Mouse (Mus musculus): ENCODE results near the gene Rab5c. TPM values are rescaled to one million over a fixed set of nuclear protein-coding genes. Genes with fewer than 3 reads are reported as not detected.

Gene Rab5c
- total RNA-seq, 2 experiments from 2014 or later: 152 to 158 TPM

DNA sequence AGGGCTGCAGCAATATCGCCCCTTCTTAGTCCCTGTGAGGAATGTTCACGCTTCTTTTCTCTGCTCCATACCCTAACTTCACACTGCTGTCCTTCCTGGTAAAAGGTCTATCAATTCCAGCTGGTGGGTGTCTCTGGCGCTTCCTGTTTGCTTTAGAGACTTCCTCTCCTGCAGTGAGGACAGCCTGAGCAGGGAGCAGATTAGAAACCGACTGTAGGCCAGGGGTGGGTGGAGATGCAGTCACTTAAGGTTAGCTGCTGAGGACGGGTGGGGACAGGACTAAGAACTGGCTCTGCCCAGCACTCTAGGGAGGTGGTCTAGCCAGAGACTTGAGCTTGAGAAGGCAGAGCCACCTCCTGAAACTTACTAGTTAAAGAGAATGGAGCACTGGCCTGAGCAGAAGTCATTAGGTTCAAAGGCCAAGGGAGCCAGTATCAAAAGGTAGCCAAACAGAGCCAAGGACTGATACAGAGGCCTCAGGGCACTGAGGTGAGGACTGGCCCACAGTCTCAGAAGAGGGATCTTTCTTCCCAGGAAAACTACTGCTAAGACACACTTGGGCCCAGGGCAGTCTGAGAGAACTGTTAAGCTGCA, 13.0 kb downstream of the Rab5c start:
- DNase-seq (ENCODE audit: low spot score in 2 of 2): no peak
- intact Hi-C loops (cut with DNase I): no loop called here

DNA sequence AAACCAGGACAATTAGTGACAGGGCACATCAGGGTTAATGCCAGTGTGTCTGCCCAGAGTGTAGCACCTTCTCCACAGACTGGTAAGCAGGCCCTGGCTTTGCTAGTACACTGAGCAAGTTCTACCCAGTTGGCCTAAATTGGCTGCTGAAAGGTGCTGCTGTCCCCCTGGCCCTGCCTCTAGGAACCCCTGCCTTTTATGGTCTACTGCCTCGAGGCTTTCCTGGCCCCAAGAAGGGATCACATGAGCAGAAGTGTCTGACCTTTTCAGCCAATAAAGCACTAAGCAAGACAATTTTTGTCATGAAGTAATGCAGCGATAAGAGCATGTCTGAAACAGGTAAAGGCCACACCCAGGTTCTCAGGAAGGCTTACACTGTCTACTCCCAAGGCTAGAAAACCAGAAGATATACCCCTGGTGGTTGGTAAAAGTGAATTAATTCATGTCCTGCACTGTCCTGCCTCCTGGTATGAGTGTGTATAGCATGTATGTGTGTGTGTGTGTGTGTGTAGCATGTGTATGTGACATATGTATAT, 15.5 kb downstream of the Rab5c start:
- DNase-seq (ENCODE audit: low spot score in 2 of 2): no peak
- intact Hi-C loops (cut with DNase I): no loop called here

DNA sequence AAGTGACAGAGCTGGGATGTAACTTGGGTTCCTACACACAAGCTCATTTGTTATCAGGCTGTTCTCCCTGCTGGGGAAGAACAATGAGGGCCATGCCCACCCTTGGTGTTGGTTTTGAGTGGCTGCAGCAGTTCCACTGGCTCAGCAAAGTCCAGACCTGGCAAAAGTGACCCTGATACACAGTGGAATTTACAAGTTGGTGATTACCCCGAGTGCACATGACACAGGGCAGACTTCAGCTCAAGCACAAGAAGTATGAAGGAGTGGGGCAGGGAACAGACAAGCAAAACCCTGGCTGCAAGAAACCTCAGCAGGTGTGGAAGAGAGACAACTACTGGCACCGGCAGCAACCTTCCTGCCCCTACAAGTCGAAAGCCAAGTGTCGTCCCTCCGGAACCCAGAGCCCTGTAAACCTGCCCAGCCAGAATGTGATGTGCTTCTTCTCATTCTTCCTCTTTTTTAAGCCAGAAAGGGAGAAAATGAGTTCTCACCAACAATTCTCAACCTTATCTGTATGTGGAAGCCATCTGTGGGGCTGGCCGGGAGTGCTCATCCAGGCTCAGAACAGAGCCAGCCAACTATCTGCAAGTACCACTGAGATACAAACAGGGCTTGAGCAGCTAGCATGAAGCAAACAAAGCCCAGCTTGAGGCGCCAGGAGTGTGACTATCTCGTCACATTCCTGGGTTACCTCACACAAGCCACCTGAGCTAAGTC, 16.1 kb downstream of the Rab5c start:
- intact Hi-C loops (cut with DNase I): no loop called here
- no peak for DNase-seq (ENCODE audit: low spot score in 2 of 2)

DNA sequence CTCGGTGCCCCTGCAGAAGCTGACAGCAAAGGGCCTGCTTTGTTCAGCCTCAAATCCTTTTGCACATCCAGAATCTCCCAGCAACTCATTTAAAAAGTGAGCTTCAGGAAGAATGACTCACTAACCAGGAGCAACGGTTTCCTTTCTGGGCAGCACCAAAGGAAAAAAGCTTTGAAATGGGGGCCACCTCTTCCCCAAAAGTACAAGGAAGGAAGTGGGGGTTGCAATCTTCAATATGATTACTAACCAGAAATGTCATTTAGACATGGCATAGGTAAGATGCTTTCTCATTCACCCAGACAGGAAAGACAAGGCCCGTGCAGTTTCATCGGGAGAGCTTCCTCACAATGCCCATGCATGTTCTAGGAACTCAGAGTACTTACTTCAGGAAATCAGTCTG, 16.8 kb downstream of the Rab5c start:
- peak in 1 of 2 experiments; percentile 57 for DNase-seq (ENCODE audit: low spot score in 2 of 2)
- intact Hi-C loops (cut with DNase I): no loop called here

DNA sequence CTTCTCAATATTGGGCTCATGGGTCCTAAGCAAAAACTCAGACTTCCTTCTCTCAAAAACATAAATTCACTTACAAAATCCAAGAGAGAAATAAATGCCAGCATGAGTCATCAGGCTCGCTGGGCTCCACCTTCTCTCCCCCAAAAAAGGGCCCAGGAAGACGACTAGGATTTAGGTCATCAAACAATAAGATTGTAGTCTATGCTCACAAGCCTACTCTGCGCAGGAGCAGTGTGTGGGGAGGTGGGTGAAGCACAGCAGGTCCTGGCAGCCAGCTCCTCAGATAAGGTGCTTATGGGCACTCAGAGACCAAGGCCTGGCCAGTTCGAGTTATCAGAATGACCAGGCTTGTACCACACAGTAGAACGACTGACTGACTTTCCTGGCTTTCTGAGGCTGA, 17.7 kb downstream of the Rab5c start:
- peak in 1 of 2 experiments; percentile 76 for DNase-seq (ENCODE audit: low spot score in 2 of 2)
- intact Hi-C loops (cut with DNase I): no loop called here

DNA sequence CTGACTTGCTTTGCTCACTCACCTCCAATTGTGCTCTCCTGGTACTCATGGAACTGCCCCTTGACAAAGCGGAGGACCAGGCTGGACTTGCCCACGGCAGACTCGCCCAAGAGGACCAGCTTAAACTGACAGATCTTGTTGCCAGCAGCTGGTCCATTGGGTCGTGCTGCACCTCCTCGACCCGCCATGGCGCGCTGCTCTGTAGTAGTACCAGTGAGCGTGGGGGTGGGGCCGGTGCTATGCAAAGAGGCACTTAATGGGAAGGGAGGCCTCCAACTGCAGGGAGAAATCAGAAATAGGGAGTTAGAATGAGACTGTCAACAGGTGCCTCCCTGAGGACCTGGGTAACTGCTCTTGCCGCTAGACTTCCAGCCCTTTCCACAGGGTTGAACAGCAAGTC, 18.1 kb downstream of the Rab5c start:
- no peak for DNase-seq (ENCODE audit: low spot score in 2 of 2)
- intact Hi-C loops (cut with DNase I): loop anchor here (1.0 kb wide), 1 partner anchor 39 kb away; the partner anchor contains the start of gene Kcnh4

DNA sequence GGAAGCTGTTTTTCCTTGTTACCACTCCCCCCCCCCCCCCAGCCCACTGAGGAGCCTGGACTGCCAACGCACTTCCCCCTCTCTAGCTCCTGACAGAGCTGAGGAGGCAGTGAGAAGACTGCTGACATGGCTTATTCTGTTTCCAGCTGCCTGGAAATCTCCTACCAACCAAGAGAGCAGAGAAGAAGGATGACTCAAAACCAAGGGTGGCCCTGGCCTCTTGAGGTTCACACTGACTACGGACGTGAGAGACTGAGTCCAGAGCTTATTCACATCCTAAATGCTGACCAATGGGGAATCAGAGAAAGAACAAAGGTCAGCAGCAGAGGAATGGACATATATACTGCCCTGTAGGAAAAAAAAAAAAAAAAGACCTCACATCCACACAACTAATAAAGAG, 18.7 kb downstream of the Rab5c start:
- intact Hi-C loops (cut with DNase I): loop anchor here (1.0 kb wide), 1 partner anchor 40 kb away; the partner anchor contains the start of gene Kcnh4
- DNase-seq (ENCODE audit: low spot score in 2 of 2): peak in 1 of 2 experiments; percentile 79

DNA sequence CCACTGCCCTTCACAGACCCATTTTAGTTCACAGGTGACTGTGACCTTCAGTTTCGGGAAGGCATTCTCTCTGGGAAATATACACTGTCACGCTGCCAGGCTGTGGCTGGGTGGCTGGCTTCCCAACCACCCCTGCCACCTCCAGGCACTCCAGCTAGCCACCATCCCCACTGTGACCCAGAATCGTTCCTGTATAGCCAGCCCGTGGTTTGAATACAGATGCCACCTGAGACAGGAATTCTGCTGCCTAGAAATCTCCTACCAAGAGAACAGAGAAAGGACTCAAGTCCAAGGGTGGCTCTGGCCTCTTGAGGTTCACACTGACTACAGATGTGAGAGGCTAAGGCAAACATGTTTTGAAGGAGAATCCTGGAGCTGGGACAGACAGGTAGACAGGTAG, 19.1 kb downstream of the Rab5c start:
- no peak for DNase-seq (ENCODE audit: low spot score in 2 of 2)
- intact Hi-C loops (cut with DNase I): loop anchor here (1.0 kb wide), 1 partner anchor 40 kb away; the partner anchor contains the start of gene Kcnh4

DNA sequence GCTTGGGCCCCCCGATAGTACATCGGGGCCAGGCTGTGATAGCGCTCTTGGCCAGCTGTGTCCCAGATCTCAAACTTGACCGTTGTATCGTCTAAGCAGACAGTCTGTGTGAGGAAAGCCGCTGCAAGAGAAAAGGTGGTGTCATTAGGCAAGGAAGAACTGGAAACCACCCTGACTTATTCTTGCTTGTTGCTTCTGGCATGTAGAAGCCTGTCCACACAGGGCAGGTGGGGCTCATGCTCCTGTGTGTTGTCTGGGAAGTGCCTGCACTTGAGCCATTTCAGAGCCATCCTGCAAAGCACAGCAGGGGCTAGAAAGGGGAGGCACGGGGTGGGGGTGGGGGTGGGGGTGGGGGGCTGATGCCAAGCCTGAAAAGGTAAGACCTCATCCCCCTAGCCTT, 19.6 kb downstream of the Rab5c start:
- no peak for DNase-seq (ENCODE audit: low spot score in 2 of 2)
- intact Hi-C loops (cut with DNase I): no loop called here

DNA sequence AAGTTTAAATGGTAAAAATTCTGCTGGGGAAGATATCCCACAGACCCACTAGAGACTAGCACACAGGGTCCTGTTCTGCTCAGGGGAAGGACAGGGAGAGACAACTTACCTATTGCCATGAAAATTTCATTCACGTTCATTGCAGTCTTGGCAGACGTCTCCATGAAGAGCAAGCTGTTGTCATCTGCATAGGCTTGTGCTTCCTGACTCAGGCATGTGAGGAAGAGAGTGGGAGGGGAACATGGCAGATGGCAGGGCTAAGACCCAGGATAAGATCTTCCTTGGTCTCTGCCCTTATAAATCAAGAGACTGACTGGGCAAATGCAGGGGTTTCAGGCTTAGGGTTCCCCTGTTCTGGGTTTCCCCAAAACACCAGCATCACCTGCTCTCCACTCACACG, 21.4 kb downstream of the Rab5c start:
- intact Hi-C loops (cut with DNase I): loop anchor here (1.0 kb wide), 1 partner anchor 238 kb away; no protein-coding TSS in a partner anchor
- DNase-seq (ENCODE audit: low spot score in 2 of 2): peak in 1 of 2 experiments; percentile 72

DNA sequence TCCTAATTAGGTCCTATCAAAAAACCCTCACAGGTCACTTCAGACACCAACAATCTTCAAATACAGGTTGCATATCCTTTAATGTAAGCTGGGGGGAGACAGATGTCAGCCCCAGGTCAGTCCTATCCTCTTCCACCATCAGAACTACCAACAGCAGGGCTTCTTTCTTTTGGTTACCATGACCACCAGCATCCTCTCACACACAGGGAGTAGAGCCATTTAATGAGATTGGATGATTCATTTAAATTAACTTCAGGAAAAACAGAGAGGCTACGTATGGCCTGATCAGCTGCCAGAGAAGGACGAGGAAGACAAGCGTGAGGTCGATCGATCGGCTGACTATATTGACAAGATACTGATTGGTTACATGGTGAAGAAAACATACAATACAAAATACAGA, 23.1 kb downstream of the Rab5c start:
- DNase-seq (ENCODE audit: low spot score in 2 of 2): no peak
- intact Hi-C loops (cut with DNase I): loop anchor here (1.0 to 2.0 kb wide), 3 partner anchors 24 to 244 kb away; partner anchors contain the start of gene Rab5c

DNA sequence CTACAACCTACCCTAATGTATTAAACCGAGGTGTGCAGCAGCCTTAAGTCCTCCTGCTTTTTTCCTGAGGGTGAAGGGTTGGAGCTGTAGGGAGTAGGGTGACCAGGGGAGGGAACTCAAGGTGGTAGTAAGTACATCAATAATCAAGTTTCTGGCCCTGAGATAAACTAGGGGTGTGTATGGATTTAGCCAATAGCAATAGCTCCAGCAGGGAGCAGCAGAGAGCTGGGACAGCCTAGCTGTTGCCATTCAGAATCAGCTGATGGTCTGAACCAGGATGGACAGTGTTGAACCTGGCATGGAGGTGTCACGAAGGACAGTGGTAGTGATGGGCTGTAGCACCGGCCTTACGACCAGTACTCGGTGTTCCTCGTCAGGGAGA, 23.5 kb downstream of the Rab5c start:
- DNase-seq (ENCODE audit: low spot score in 2 of 2): peak; percentile 82 to 85
- intact Hi-C loops (cut with DNase I): loop anchor here (1.0 to 2.0 kb wide), 3 partner anchors 24 to 244 kb away; partner anchors contain the start of gene Rab5c

DNA sequence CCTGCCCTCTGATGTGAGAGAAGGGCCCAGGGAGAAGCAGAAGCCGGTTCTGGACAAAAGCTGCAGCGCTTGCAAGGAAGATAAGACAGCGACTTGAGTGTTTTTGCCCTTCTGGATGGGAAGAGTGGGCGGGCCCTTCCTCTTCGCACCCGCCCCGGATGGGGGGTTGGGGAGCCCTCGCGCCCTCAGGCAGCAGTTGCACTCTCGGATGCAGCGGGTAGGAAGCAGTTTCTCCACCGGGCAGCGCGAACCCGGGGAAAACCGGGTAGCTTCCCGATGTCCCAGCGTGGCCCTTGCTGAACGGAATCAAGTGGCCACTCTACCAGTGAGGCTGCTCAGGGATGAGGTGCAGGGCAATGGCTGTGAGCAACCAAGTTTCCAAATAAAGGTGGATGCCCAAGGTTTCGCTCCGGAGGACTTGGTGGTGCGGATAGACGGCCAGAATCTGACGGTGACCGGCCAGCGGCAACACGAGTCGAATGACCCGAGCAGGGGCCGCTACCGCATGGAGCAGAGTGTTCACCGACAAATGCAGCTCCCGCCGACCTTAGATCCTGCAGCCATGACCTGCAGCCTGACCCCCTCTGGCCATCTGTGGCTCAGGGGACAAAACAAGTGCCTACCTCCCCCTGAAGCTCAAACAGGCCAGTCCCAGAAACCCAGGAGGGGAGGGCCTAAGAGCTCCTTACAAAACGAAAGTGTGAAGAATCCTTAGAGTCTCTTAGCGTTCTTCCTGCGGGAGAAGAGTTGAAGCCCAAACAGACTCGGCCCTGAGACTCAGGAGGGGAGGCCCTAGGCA, 24.1 kb downstream of the Rab5c start, which contains the start of gene Hspb9:
Gene Hspb9 (plus strand): TSS at position 116 of the 799 bp plus-strand sequence.
- intact Hi-C loops (cut with DNase I): loop anchor here (1.0 to 2.0 kb wide), 3 partner anchors 25 to 245 kb away; partner anchors contain the start of gene Rab5c
- peak; percentile 49 to 66 for DNase-seq (ENCODE audit: low spot score in 2 of 2)

DNA sequence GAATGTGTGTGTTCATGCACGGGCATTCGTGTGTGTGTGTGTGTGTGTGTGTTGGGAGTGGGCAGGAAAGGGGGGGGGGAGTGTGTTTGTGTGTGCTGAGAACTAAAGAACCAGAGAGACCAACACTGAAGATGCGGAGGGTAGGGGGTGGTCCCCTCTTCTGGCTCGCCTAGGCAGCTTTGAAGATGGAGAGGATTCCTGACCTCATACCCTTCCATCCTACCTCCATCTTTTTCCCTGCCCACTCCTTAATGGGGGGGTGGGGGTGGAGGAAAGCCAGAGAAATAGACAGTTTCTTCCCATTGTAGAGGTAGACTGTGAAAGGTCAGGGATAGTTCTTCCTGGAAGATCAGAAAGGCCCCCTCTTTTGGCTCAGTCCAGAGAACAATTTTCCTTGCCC, 24.8 kb downstream of the Rab5c start:
- intact Hi-C loops (cut with DNase I): no loop called here
- no peak for DNase-seq (ENCODE audit: low spot score in 2 of 2)

DNA sequence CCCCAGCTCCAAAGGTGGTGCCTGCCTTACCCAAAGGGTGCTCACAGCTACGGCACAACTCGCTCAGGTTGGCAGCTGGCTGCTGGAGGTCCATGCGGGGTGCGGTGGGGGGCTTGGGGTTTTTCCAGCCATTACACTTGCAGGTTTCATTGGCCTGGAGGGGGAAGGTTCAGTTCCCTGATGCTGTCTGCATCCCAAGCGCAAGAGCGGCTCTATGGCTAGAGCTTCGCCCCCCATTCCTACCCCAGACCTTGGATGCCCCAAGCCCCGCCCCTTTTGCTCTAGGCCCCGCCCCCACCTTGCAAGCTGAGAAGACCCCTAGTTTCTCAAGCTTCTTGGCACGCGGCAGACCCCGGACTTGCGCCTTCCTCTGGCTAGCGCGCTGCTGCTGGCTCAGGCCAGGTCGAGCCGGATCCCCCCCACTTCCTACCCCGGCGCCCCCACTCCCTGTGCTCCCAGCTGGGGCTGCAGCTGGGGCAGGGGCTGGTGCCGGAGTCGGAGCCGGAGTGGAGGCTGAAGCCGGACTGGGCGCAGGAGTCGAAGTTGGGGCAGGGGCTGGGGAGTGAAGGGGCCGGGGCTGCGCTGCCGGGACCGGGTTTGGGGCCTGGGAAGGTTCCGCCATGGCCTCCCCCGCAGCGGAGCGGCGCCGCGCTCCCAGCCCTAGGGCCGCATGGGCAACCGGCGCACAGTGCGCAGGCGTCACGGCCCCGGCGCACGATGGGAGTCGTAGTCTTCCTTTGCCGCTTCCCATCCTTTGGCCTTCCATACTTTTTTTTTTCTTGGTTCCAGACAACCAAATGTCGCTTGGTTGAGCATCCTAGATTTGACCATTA, 26.0 kb downstream of the Rab5c start, which contains the start of gene Kat2a:
Gene Kat2a (minus strand): TSS at position 683 of the 833 bp plus-strand sequence.
- peak; percentile 89 to 90 for DNase-seq (ENCODE audit: low spot score in 2 of 2)

DNA sequence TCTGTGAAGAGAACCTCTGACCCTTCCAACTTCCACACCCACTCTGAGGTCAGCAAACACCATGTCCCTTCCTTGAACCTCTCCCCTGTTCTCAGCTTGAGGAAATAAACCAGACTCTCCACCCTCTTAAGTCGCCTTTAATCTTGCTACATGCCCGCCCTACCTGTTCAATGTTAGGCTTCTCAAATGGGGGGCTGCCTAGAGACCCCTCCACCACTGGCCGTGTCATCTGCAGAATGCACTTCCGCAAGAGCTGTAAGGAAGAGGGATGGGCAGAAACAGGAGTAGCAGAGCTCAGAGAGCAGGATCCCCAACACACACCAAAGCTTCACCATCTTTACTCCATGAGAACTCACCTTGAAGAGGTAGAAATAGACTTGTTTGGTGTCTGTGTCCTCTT, 27.0 kb downstream of the Rab5c start:
- intact Hi-C loops (cut with DNase I): no loop called here
- DNase-seq (ENCODE audit: low spot score in 2 of 2): no peak

More for the DNA sequence above, 26.0 kb downstream of the Rab5c start, which contains the start of gene Kat2a:
- intact Hi-C loops (cut with DNase I): no loop called here

DNA sequence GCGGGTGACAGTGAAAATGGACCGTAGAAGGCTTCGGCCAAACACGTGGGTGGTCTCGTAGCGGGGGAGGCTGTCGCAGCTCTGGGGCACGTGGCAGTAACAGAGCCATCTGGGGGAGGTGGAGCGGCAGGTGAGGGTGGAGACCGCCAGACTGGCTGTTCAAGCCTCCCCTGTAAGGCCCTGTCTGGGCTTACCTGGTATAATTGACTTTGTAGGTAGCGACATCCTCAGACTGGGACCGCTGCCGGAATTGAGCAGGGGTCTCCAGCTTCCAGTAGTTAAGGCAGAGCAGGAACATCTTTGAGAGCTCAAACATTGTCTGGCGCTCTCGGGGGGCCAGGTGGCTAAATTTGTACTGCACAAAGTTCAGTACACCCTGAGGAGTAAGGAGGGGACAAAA, 27.5 kb downstream of the Rab5c start:
- DNase-seq (ENCODE audit: low spot score in 2 of 2): no peak
- intact Hi-C loops (cut with DNase I): no loop called here

DNA sequence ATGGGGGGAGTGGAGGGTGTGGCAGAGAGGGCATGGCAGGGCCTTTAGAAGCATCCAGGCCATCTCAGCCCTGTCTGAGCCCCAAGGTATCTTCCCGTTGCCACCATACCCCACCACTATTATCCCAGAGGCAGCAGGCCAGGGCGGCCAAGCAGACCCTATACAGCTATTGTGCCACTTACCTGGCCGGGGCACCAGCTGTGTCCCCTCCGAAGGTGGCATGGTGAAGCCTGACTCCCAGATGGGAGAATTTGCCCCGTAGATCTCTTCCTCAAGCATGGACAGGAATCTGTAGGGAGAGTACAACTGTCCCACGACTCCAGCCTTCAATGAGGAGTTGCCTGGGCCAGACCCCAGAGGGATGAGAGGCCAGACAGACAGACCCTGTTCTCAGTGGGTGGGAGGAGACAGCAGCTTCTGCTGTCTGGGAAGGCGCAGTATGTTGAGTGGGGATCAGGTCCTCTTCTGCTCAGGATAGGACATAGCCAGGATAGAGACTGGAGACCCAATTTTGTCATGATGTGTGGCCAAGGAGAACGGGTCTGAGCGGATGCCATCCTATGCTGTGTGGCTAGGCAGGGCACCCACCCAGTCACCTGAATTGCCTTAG, 28.7 kb downstream of the Rab5c start:
- no peak for DNase-seq (ENCODE audit: low spot score in 2 of 2)

More for the DNA sequence above, 28.7 kb downstream of the Rab5c start:
- intact Hi-C loops (cut with DNase I): no loop called here
